Mouse (Mus musculus) macrophage (primary cell): ENCODE results near the gene Bcl2l13. TPM values are rescaled to one million over a fixed set of nuclear protein-coding genes. Genes with fewer than 3 reads are reported as not detected.
"Not testable (repeated sequence)": the region's sequence is repeated elsewhere in the genome, so short reads cannot be mapped to it uniquely, and the experiment has no call there.

Experiments used
- H3K27ac ChIP-seq: fragments of 350-480 bp; formaldehyde crosslinking; 2 replicates; pipeline ENCODE4 v1.9.0; 2021
- H3K36me3 ChIP-seq: fragments of 350-480 bp; formaldehyde crosslinking; 2 replicates; pipeline ENCODE4 v1.9.0; 2021; ENCODE audit errors: inconsistent target
- H3K4me3 ChIP-seq: fragments of 350-480 bp; formaldehyde crosslinking; 2 replicates; pipeline ENCODE4 v1.9.0; 2021; ENCODE audit errors: inconsistent target
- H3K79me2 ChIP-seq: fragments of 350-480 bp; formaldehyde crosslinking; 2 replicates; pipeline ENCODE4 v1.9.0; 2021; ENCODE audit errors: inconsistent target
- WGBS: methylation state at CpG from one replicate; pipeline ENCODE4 v1.1.7; 2026; ENCODE audit warnings: inconsistent platforms; ENCODE audit not compliant: missing documents; 5-methylcytosine and 5-hydroxymethylcytosine counted together
- polyA plus RNA-seq: library from polyadenylated mRNA; stranded (reverse); fragments of 250-400 nt; gene quantifications from 3 replicates; pipeline ENCODE4 v1.2.4, GENCODE M21; 2018; ENCODE audit warnings: inconsistent platforms

The Bcl2l13 gene
- polyA plus RNA-seq, 1 experiment from 2014 or later: 12.7 TPM

- H3K27ac ChIP-seq, H3K4me3 ChIP-seq, H3K79me2 ChIP-seq: not testable (repeated sequence)
- H3K36me3 ChIP-seq: peaks cover 10% of the 10 kb centered on the region; the same call in 1 of the 2 replicates
These were observed 14.7 kb downstream of the Bcl2l13 start for GRCm38 (mm10) chr6:120850720-120851119.

- Histone ChIP-seq H3K27ac (no peak overlapping the region), H3K36me3 (peaks cover 6% of the 10 kb centered on the region; the same call in 1 of the 2 replicates), H3K4me3 (no peak overlapping the region), H3K79me2 (peaks cover 8% of the 10 kb centered on the region; the same call in 1 of the 2 replicates)
- WGBS: 93% methylated on average over 10 of the region's 10 CpGs
These were observed 18.4 kb downstream of the Bcl2l13 start for GRCm38 (mm10) chr6:120854413-120854812.

GRCm38 (mm10) chr6:120858217-120858711, 22.3 kb downstream of the Bcl2l13 start:
- no peak overlapping the region for H3K27ac ChIP-seq
- 97% methylated on average over 8 of the region's 8 CpGs for WGBS
- peaks cover 12% of the 10 kb centered on the region; the same call in 1 of the 2 replicates for H3K79me2 ChIP-seq
- H3K4me3 ChIP-seq: no peak overlapping the region
- H3K36me3 ChIP-seq: no peaks in the 10 kb centered on the region; the same call in 1 of the 2 replicates

- 97% methylated on average over 3 of the region's 3 CpGs for WGBS
- H3K36me3 ChIP-seq: no peaks in the 10 kb centered on the region
These were observed 24.1 kb downstream of the Bcl2l13 start for GRCm38 (mm10) chr6:120860079-120860478.

GRCm38 (mm10) chr6:120866051-120866814, 30.2 kb downstream of the Bcl2l13 start:
- WGBS: 35% methylated on average over 9 of the region's 9 CpGs
- Histone ChIP-seq H3K36me3 (0 out of 2 replicates have a peak, but pooled peaks cover 2% of the 10 kb centered on the region), H3K4me3 (no peak overlapping the region), H3K79me2 (no peaks in the 10 kb centered on the region), H3K27ac (no peak overlapping the region)

More at GRCm38 (mm10) chr6:120860079-120860478, 24.1 kb downstream of the Bcl2l13 start:
- H3K27ac ChIP-seq: no peak overlapping the region
- no peak overlapping the region for H3K4me3 ChIP-seq
- peaks cover 12% of the 10 kb centered on the region; the same call in 1 of the 2 replicates for H3K79me2 ChIP-seq

- Histone ChIP-seq H3K27ac (no peak overlapping the region), H3K4me3 (no peak overlapping the region), H3K36me3 (peaks cover 10% of the 10 kb centered on the region; the same call in 1 of the 2 replicates), H3K79me2 (no peaks in the 10 kb centered on the region)
- 89% methylated on average over 1 of the region's 1 CpGs for WGBS
These were observed 32.8 kb downstream of the Bcl2l13 start for GRCm38 (mm10) chr6:120868824-120869223.

GRCm38 (mm10) chr6:120871286-120871685, 35.3 kb downstream of the Bcl2l13 start:
- peaks cover 10% of the 10 kb centered on the region for H3K36me3 ChIP-seq
- no peaks in the 10 kb centered on the region for H3K79me2 ChIP-seq
- WGBS: 96% methylated on average over 2 of the region's 2 CpGs
- no peak overlapping the region for H3K27ac ChIP-seq
- H3K4me3 ChIP-seq: no peak overlapping the region

GRCm38 (mm10) chr6:120873874-120874273, 37.9 kb downstream of the Bcl2l13 start:
- H3K27ac ChIP-seq: no peak overlapping the region
- peaks cover 10% of the 10 kb centered on the region for H3K36me3 ChIP-seq
- H3K4me3 ChIP-seq: no peak overlapping the region
- WGBS: 95% methylated on average over 9 of the region's 9 CpGs
- no peaks in the 10 kb centered on the region for H3K79me2 ChIP-seq

GRCm38 (mm10) chr6:120879046-120879445, 43.0 kb downstream of the Bcl2l13 start:
- Histone ChIP-seq H3K27ac (no peak overlapping the region), H3K79me2 (no peaks in the 10 kb centered on the region), H3K36me3 (peaks cover 5% of the 10 kb centered on the region; the same call in 1 of the 2 replicates), H3K4me3 (no peak overlapping the region)
- 93% methylated on average over 4 of the region's 5 CpGs for WGBS

GRCm38 (mm10) chr6:120884436-120884835, 48.4 kb downstream of the Bcl2l13 start:
- WGBS: 97% methylated on average over 6 of the region's 6 CpGs
- Histone ChIP-seq H3K79me2 (no peaks in the 10 kb centered on the region), H3K4me3 (no peak overlapping the region), H3K36me3 (peaks cover 13% of the 10 kb centered on the region; the same call in 1 of the 2 replicates), H3K27ac (no peak overlapping the region)

- Histone ChIP-seq H3K79me2 (no peaks in the 10 kb centered on the region), H3K36me3 (peaks cover 24% of the 10 kb centered on the region; the same call in 1 of the 2 replicates), H3K27ac (no peak overlapping the region), H3K4me3 (no peak overlapping the region)
- 93% methylated on average over 17 of the region's 17 CpGs for WGBS
These were observed 50.7 kb downstream of the Bcl2l13 start for GRCm38 (mm10) chr6:120886696-120887095.

GRCm38 (mm10) chr6:120894089-120894488, 58.1 kb downstream of the Bcl2l13 start:
- 99% methylated on average over 8 of the region's 9 CpGs for WGBS
- H3K36me3 ChIP-seq: peaks cover 76% of the 10 kb centered on the region

GRCm38 (mm10) chr6:120894524-120894923, 58.5 kb downstream of the Bcl2l13 start:
- H3K79me2 ChIP-seq: peaks cover 18% of the 10 kb centered on the region; the same call in 1 of the 2 replicates
- WGBS: 77% methylated on average over 9 of the region's 9 CpGs
- no peak overlapping the region for H3K27ac ChIP-seq
- H3K4me3 ChIP-seq: no peak overlapping the region
- H3K36me3 ChIP-seq: peaks cover 73% of the 10 kb centered on the region

More at GRCm38 (mm10) chr6:120894089-120894488, 58.1 kb downstream of the Bcl2l13 start:
- Histone ChIP-seq H3K4me3 (no peak overlapping the region), H3K27ac (no peak overlapping the region), H3K79me2 (peaks cover 13% of the 10 kb centered on the region; the same call in 1 of the 2 replicates)

- Histone ChIP-seq H3K27ac (no peak overlapping the region), H3K4me3 (no peak overlapping the region), H3K79me2 (peaks cover 49% of the 10 kb centered on the region), H3K36me3 (peaks cover 46% of the 10 kb centered on the region)
- WGBS: 81% methylated on average over 6 of the region's 6 CpGs
These were observed 62.3 kb downstream of the Bcl2l13 start for GRCm38 (mm10) chr6:120898188-120898833.
